Mouse (Mus musculus) spleen, adult 18-20 months (tissue): ENCODE data around the gene Hist1h2bp.
"Not testable (repeated sequence)": the region's sequence is repeated elsewhere in the genome, so short reads cannot be mapped to it uniquely, and the experiment has no call there.

Experiments
- DNase-seq, 2 experiments: peaks; one replicate each; pipeline ENCODE4 v3.0.0; 2022; ENCODE audit warnings: mixed read lengths in 2 of 2

The Hist1h2bp gene

GRCm38 (mm10) chr13:21783734-21784161 is 3.5 kb upstream of the Hist1h2bp start:
- no peak for DNase-seq

GRCm38 (mm10) chr13:21784311-21784710 is 3.0 kb upstream of the Hist1h2bp start:
- no peak for DNase-seq

DNA sequence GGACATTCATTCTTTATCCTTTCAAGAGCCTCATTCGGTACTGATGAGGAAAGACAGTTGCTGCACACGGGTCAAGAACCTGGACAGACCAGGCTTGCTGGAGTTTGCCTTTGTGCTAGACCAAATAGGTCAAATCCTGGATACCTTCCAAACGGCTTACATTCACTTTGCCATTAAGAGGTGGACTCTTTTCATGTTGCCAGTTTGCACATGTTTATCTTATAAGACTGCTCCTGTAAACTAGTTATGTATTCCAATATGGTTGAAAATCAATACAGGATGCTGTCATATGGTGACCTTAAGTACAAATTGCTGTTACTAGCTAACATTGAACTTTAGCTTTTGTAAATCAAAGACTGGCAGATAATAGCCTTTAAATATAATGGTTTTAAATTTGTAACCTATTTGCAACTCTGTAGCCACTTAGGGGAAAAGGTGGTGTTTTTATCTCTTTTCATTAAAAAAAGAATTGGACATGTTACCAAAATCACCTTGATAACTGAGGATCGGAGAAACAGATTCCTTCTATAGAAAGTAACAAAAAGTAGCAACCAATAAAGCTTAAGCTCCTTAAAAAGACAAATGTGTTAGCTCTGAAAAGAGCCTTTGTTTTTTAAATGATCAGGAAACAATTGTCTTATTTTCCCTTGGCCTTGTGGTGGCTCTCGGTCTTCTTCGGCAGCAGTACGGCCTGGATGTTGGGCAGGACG is 917 bp upstream of the Hist1h2bp start:
- DNase-seq = no peak

DNA sequence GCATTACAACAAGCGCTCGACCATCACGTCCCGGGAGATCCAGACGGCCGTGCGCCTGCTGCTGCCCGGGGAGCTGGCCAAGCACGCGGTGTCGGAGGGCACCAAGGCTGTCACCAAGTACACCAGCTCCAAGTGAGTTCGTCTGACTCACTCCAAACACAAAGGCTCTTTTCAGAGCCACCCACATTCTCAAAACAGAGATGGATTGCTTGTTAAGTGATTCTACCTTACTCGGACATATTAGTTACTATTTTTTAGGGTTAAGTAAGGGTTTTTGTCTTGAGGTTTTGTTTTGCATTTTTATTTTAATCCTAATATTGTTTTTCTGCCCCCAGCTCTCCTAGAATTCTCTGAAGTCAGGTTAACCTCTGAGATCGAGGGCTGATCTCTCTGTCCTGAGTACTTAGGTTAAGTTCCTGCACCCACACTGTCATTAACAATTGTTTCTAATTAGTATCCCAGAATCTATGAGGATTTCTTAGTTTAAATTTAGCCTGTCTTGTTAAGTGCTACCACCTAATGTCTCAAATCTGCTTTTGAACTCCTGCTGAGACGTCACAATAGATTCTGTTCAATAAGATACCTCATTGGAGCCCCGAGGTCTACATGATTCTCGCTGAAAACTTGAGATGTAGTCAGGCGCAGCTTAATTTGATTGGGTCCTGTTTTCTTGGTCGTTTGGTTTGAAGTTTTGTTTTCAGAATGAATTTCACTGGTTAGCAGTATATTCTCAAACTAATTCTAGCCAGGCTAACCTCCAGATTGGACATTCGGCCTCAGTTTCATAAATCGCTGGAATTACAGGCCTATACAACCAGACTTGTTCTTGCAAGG is 716 bp downstream of the Hist1h2bp start:
- DNase-seq = no peak

DNA sequence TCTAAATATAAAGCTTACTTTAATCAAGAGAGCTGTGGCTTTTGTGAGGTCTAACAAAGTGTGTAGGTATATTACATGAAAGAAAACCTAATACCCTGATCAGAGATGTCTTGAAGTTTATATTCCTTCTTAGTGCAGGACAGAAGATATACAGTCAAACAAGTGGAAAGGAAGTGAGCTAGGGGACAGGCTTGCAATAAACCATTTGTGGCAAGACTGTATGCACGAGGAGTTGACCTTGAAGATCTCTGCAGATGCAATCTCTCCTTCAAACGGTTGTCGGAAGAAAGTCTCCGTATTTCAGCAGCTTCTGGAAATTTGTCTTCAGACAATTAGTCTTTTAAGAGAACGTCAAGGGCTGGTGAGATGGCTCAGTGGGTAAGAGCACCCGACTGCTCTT is 2.7 kb downstream of the Hist1h2bp start:
- no peak for DNase-seq

DNA sequence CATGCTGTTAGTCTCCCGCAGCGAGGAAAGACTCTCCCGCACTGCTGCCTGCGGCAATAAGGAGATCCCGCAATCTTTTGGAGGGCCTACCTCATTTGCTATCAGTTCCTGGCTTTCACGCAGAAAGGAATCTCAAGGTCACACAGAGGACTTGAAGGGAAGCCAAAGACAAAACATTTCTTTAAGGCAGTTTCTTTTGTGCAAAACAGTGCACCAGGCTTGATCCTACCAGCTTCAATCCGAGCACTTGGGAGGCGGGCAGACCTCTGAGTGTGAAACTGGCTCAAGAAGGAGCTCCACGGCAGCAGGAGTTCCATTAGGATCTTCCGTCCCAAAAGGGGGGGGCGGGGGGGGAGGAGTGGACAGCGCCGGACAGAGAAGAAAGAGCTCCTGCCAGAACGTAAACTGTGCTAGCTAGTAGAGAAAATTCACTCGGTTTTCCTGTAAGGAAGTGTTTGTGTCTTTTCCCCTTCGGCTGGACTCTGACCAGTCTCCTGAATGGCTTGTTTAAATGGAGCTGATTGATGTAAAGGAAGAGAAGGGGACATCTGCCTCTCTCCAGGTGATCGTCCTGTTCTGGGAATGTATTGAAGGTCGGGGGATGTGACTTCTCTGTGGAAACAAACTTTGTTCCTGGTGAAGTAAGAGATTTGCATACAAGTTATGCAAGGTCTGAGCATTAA is 3.5 kb downstream of the Hist1h2bp start:
- no peak for DNase-seq

GRCm38 (mm10) chr13:21795584-21795983 is 8.3 kb downstream of the Hist1h2bp start:
- DNase-seq = no peak

DNA sequence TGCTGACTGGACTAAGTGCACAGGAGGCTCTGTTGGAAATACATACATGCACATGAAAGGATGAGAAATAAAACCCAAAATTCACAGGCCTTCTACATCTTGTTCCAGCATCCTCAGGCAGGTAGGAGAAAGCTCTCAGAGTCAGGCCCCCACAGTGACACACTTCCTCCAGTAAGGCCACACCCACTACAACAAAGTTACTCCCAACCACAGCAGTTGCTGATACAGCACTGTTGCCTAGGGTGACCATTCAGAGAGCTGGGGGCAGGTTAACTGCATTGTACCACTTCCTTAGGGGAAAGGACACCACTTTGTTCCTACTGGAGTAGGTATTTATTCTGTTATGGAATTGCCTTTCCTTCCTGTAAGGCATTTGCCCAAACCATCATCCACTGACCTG is 9.9 kb downstream of the Hist1h2bp start:
- not testable (repeated sequence) for DNase-seq

- not testable (repeated sequence) for DNase-seq
These were observed 15.8 kb downstream of the Hist1h2bp start for GRCm38 (mm10) chr13:21803058-21803457.

DNA sequence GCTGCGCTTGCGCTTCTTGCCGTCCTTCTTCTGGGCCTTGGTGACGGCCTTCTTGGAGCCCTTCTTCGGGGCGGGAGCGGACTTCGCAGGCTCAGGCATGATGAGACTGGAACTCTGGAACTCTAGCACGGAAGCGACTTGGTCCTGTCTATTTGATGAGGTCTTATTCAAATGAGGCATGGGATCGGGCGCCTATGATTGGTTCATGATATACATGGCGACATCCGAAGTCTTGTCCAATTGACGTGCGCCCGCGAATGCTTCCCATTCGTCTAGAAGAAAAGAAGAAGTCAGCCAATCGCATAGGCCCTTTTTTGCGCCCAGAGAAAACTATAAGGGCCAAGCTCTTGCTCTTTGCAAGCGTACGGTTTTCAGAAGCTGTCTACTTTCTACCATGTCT is 22.8 kb downstream of the Hist1h2bp start, which contains the start of the genes Hist1h2bq and Hist1h2ao:
Gene Hist1h2bq (minus strand): TSS at position 125 of the 400 bp plus-strand sequence.
Gene Hist1h2ao (plus strand): TSS at position 393 of the 400 bp plus-strand sequence.
- DNase-seq = not testable (repeated sequence)

DNA sequence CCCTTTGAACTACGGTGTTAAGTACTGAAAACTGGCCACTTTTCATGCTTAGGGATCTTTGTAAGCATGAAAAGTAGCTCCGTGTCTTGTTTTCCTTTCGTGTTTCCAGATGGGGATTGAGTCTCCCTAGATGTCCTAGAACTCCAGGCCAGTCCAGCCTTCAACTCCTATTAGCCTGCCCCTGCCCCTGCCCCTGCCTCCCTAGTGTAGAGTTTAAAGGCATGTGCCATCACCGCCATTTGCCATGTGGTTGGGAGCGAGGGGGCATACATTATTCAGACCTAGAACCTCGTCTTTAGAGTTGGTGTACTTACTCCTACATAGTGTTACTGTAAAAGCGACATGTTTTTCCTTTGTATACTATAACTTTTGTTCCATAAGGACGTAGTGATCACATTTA is 23.8 kb downstream of the Hist1h2bp start:
- not testable (repeated sequence) for DNase-seq

GRCm38 (mm10) chr13:21811539-21811938 is 24.3 kb downstream of the Hist1h2bp start, which contains the start of gene Hist1h4m:
Hist1h4m (plus strand) TSS chr13:21811746.
- peak; percentile 36 to 43 for DNase-seq

DNA sequence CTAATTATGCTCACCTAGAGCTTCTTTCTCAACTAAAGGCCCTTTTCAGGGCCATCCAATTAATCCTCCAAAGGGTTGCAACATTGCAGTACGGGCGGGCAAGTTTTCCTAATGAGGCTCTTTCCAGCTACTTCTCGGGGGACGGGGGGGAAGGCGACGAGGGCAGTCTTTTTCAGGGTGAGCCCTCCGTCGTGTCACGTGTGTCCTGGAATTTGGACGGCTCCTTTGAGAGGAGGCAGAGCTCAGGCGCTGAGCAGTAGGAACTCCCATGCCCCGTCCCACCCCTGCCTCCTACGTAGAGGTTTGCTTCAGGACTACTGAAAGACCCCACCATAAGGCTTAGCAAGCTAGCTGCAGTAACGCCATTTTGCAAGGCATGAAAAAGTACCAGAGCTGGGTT is 24.8 kb downstream of the Hist1h2bp start:
- not testable (repeated sequence) for DNase-seq

GRCm38 (mm10) chr13:21820082-21820890 is 33.0 kb downstream of the Hist1h2bp start:
- DNase-seq = not testable (repeated sequence)

DNA sequence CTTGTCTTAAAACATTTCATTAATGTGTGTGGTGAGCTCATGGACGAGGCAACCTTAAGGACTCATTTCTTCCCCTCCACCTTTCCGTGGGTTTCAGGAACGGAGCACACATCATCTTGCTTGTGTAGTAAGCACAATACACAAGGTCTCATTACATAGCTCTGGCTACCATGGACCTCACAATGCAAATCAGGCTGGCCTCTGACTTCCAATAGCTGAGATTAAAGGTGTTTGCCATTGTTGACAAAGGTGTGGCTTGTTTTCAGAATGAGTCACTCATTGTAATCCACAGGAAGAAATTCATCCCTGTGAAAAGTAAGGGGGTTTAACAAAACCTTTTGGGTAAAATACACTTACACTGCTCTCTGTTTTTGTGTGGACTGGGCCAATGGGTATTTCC is 41.2 kb downstream of the Hist1h2bp start:
- no peak for DNase-seq

- no peak for DNase-seq
These were observed 43.1 kb downstream of the Hist1h2bp start for GRCm38 (mm10) chr13:21830344-21830743.

GRCm38 (mm10) chr13:21831418-21832394 is 44.4 kb downstream of the Hist1h2bp start, which contains the start of gene Hist1h4n:
Hist1h4n (minus strand) TSS chr13:21832196.
- peak in 1 of 2 experiments; percentile 31 for DNase-seq

DNA sequence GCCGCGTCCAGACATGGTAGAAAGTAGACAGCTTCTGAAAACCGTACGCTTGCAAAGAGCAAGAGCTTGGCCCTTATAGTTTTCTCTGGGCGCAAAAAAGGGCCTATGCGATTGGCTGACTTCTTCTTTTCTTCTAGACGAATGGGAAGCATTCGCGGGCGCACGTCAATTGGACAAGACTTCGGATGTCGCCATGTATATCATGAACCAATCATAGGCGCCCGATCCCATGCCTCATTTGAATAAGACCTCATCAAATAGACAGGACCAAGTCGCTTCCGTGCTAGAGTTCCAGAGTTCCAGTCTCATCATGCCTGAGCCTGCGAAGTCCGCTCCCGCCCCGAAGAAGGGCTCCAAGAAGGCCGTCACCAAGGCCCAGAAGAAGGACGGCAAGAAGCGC is 46.2 kb downstream of the Hist1h2bp start, which contains the start of the genes Hist1h2ap and Hist1h2br:
Gene Hist1h2ap (minus strand): TSS at position 47 of the 400 bp plus-strand sequence.
Gene Hist1h2br (plus strand): TSS at position 283 of the 400 bp plus-strand sequence.
- DNase-seq = not testable (repeated sequence)
